Mouse (Mus musculus): ENCODE data around the gene Esp36. TPM values are rescaled to one million over a fixed set of nuclear protein-coding genes. Genes with fewer than 3 reads are reported as not detected.

Gene Esp36
- polyA plus RNA-seq (2012; ENCODE audit: low replicate concordance) = not detected in 2 replicates

DNA sequence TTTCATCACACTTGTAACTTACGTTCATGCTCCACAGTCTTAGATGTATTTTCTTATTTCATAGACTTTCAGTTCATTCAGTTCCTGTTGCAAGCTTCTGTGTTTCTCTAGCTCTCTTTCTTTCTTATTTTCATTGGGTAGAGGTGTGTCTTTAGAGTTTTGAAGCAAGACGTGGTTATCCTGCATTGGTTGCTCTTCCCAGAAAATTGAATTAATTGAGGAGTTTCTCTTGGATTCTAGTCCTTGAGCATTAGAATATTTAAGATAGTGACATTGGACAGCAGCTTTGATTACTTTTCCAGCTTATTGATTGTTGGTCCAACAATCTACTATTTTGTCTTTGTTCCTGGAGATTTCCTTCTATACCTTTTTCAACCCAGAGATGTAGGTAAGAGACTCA is at the start of gene Esp36:
TSS of gene Esp36 (minus strand) at position 101 of the 400 bp plus-strand sequence.

Other genes with a start within 250 kb of the Esp36 start
- not detected in 2 replicates for gene Olfr134, start 248.8 kb downstream of the Esp36 start, polyA plus RNA-seq (2012; ENCODE audit: low replicate concordance)
- gene Olfr135, start 215.8 kb downstream of the Esp36 start, polyA plus RNA-seq (2012; ENCODE audit: low replicate concordance) = not detected in 2 replicates
- not detected in 2 replicates for gene Olfr138, start 159.2 kb downstream of the Esp36 start, polyA plus RNA-seq (2012; ENCODE audit: low replicate concordance)
- gene Olfr137, start 112.6 kb downstream of the Esp36 start, polyA plus RNA-seq (2012; ENCODE audit: low replicate concordance) = not detected in 2 replicates
- not detected in 2 replicates for gene Olfr136, start 90.4 kb downstream of the Esp36 start, polyA plus RNA-seq (2012; ENCODE audit: low replicate concordance)
- gene Esp34, start 134.0 kb upstream of the Esp36 start, polyA plus RNA-seq (2012; ENCODE audit: low replicate concordance) = not detected in 2 replicates
- not detected in 2 replicates for gene Esp31, start 219.3 kb upstream of the Esp36 start, polyA plus RNA-seq (2012; ENCODE audit: low replicate concordance)

Data from leukemia stem cell, adult 10-12 weeks (primary cell).